Mouse (Mus musculus): ENCODE measurements around the gene Cul9. TPM values are rescaled to one million over a fixed set of nuclear protein-coding genes. Genes with fewer than 3 reads are reported as not detected.
"Not testable (repeated sequence)": the region's sequence is repeated elsewhere in the genome, so short reads cannot be mapped to it uniquely, and the experiment has no call there.

The Cul9 gene
- total RNA-seq, 2 experiments from 2014 or later = 2.5 to 19.6 TPM

DNA sequence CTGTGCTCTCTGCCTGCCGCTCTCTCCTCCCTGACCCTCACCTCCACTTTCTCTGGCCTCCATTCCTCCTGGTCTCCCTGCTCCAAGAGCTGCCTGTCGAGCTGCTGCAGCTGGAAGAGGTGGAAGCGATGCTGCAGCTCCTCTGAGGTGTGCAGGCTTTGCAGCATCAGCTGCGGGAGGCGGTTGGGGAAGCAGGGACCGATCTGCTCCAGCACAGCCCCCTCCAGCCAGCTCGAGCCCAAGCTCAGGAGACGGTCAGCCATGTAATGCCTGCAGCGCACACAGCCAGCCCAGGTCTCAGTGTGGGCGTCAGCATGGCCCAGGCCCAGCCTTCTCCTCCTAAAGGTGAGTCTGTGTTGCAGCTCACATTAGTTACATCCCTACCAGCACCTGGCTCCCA is 26.2 kb downstream of the Cul9 start:
- no peak for ATAC-seq (replicated peaks; ENCODE audit: low FRiP score, low TSS enrichment, poor library complexity, severe bottlenecking)

DNA sequence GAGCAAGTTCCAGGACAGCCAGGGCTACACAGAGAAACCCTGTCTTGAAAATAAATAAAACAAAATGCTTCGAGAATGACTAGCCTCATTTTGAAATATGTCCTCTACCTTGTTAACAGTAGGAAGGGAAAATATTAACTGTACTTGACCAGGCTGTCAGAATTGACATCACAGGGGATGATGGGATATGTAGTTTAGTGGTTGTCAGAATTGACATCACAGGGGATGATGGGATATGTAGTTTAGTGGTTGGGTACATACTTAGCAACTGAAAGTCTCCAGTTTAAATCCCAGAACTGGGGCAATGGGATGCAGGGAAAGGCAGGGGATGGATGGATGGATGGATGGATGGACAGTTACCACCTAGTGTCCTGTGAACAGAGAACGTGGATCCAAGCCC is 32.9 kb downstream of the Cul9 start:
- ATAC-seq (replicated peaks; ENCODE audit: low FRiP score, low TSS enrichment, poor library complexity, severe bottlenecking) = no peak

DNA sequence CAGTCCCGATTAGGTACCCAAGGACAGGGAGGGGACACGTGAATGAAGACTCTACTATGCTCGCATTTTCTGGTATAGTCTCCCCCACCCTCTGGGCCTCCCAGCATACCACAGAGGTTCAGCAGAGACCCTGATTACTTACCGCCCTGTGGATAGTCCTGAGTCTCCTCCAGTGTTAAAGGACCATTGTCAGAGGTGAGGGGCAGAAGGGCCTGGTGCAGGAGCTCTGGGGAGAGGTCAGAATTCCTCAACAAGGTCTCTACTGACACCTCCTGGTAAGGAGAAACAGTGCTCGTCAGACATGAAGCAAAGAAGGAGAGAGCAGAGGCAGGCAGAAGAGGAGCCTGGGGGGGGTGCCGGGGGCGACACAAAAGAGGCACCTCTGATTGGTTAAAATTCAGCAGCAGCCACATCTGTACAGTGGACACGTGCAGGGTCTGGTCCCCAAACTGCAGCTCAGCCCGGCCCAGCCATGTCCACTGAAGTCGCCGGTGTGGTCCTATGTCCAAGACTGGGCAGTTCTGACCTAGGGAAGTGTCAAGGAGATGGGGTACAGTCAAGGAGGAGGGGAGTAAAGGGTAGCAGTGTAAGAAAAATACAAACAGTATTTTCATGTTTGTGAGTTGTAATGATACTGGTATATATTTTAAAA is 35.0 kb downstream of the Cul9 start:
- ATAC-seq (replicated peaks; ENCODE audit: low FRiP score, low TSS enrichment, poor library complexity, severe bottlenecking) = no peak

DNA sequence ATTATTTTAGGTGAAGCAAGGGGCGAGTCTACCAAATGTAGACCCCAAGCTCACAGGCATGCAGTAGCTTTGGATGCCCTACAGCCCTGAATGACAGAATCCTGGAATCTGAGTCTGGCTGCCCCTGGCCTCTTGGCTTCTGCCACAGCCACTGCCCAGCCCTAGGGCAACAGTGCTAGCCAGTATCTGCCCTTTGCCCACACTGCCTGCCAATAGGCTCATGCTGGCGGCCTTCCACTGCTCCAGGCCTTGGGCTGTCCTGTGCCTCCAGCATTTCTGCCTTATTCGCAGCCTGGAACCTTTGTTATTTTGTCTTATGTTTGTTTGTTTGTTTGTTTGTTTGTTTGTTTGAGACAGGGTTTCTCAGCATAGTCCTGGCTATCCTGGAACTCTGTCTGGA is 40.6 kb downstream of the Cul9 start:
- no peak for ATAC-seq (replicated peaks; ENCODE audit: low FRiP score, low TSS enrichment, poor library complexity, severe bottlenecking)

DNA sequence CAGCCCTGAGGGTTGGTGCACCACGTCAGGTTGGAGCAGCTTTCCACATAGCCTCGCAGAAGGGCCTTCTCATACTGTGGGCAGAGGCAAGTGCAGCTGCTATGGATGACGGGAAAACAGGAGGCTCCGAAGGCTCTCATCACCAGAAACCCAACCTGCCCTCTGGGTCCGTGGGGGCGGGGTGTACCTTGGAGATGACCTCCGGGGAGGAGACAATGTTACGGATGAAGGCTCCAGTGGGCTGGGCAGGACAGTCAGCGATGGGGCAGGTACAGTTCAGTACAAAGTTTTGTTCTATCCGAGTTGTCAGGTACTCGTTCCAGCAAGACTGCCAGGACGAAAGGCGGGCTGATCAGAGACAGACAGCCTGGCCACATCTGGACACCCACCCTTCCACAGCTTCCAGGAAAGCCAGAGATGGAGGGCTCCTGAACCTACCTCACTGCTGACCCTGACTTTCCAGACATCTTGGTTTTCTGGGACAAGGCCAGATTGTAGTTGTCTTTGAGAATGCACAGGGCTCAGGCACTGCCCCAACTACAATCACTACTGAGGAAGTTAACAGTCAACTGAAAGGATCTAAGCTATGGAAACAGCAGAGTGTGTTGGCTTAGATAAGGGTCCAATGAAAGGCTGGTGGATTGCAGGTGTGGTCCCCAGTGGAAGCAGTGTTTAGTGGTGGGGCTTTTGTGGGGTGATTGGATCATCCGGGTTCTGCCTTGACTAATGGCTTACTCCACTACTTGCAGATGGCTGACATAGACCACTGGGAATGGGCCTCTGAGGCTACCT is 42.1 kb downstream of the Cul9 start:
- ATAC-seq (replicated peaks; ENCODE audit: low FRiP score, low TSS enrichment, poor library complexity, severe bottlenecking) = peak; percentile 27; the same call in 1 of the 2 replicates

DNA sequence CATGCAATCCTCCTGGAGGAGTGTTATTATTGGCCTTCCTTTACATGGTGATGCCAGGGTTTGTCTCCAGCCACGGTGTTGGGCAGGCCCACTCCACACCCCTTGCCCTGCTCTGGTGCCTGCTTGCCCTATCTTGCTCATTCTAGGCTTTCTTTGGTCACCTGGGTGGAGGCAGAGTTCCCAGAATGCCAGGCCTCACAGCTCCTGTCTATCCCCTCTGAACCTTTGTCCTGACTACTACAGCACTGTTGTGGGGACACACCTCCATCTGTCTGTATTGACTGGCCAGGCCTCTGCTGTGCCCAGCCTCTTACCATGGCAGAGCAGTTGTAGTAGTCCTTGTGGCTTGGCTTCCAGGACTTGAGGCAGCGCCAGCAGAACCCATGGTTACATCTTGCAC is 43.4 kb downstream of the Cul9 start:
- ATAC-seq (replicated peaks; ENCODE audit: low FRiP score, low TSS enrichment, poor library complexity, severe bottlenecking) = no peak

DNA sequence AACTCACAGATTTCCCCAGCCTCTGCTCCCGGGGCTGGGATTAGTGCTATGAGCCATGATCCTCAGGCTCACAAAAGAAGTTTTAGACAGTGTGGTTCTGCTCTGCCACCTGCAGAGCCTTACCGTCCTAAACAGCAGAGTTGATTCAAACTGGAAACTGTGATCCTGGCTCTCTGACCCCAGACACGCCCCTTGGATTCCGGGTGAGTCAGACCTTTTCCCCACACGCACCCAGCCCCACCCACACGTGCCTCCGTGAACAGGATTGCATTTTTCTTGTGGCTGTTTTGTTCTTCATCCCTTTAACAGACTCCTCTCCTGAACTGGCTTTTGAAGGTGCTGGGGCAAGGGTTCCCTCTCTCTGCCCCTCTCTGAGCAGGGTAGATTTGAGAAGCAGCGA is 48.2 kb downstream of the Cul9 start:
- ATAC-seq (replicated peaks; ENCODE audit: low FRiP score, low TSS enrichment, poor library complexity, severe bottlenecking) = no peak

DNA sequence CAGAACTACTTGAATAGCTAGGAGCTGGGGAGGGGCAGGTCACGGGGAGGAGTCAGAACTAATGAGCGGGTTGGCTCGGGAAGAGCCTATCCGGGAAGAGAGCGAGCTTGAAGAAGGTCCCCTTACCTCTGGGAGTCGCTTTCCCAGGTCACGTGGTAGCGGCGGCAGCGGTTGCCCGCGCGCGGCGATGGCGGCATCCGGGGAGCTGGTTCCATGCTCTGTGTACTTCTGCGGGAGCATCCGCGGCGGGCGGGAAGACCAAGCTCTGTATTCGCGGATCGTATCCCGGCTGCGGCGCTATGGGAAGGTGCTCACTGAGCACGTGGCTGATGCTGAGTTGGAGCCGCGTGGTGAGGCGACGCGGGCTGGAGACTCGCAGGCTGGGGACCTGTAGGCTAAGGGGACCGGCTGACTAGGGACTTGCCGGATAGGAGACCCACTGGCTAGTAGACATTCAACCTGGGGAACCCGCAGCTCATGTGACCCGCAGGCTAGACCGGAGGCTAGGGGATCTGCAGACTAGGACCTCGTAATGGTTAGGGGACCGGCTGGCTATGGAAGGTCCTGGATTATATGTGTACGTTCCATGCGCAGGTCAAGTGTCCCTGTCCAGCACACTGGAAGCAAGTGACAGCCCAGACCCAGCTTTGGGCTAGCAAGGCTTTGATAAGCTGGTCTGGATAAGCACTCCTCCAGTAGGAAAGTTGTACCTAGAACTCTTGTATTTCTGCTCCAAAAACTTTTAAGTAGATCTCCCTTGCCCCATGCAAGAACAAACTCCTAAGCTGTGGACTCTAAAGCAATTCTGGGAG is 49.4 kb downstream of the Cul9 start, which contains the start of gene Dnph1:
Dnph1 (plus strand) TSS at position 89 of the 812 bp plus-strand sequence.
- ATAC-seq (replicated peaks; ENCODE audit: low FRiP score, low TSS enrichment, poor library complexity, severe bottlenecking) = peak; percentile 99

DNA sequence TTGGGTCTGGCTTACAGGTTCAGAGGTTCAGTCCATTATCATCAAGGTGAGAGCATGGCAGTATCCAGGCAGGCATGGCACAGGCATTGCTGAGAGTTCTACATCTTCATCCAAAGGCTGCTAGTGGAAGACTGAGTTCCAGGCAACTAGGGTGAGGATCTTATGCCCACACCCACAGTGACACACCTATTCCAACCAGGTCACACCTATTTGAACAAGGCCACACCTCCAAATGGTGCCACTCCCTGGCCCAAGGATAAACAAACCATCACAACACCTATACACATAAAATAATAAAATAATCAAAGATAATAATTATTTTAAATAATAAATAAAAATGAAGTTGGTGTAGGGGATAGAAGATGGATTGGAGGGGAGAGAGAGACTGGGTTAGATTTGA is 50.1 kb downstream of the Cul9 start:
- ATAC-seq (replicated peaks; ENCODE audit: low FRiP score, low TSS enrichment, poor library complexity, severe bottlenecking) = not testable (repeated sequence)

DNA sequence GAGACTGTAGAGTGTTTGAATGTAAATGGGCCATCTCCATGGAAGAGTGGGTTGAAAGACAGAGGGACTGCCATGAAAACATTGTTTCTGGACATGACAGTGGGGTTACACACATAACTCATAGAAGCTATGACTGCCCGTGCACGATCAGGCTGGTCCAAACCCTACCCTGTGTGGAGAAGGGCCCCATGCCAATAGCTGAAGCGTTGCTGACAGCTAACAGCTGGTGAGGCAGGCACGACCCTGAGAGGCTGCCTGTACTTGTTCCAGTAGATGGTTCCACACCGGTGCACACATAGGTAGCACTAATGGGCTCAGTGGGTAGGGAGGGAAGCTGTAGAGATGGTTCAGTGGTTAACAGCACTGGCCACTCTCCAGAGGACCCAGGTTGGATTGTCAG is 50.7 kb downstream of the Cul9 start:
- no peak for ATAC-seq (replicated peaks; ENCODE audit: low FRiP score, low TSS enrichment, poor library complexity, severe bottlenecking)

DNA sequence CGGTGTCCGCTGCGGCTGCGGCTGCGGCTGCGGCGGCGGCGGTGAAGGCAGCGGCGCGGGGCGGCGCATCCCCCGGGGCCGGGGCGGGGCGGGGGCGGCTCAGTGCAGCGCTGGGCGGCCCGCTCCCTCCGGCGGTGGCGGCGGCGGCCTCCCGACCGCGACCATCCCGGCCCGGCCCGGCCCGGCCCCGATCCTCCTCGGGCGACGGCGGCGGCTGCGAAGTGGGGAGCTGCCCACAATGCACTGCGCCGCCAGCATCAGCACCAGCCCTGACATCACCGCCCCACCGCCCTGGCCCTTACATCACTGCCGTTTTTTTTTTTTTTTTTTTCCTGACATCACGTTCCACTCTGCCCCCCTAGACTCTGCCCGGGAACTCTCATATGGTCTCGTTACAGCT is 58.8 kb downstream of the Cul9 start, which contains the start of gene Ttbk1:
Ttbk1 (minus strand) TSS at position 245 of the 400 bp plus-strand sequence.
- no peak for ATAC-seq (replicated peaks; ENCODE audit: low FRiP score, low TSS enrichment, poor library complexity, severe bottlenecking)

DNA sequence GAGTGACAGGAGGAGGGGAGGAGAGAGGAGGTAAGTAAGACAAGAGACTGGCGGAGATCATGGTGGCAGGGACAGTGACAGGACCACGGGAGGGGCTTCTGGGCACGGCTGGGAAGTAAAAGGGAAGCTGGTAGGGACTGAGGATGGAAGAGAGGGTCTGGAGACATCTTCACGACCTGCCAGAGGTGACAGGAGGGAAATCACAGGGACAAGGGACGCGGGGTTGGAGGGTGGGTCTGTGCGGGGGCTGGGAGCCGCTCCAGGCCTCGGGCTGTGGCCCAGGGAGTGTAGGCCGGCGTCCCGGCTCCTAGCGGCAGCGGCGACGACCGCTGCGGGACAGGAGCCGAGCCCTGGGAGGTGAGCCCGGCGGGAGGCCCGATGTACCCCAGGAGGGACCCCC is 59.2 kb downstream of the Cul9 start:
- no peak for ATAC-seq (replicated peaks; ENCODE audit: low FRiP score, low TSS enrichment, poor library complexity, severe bottlenecking)

DNA sequence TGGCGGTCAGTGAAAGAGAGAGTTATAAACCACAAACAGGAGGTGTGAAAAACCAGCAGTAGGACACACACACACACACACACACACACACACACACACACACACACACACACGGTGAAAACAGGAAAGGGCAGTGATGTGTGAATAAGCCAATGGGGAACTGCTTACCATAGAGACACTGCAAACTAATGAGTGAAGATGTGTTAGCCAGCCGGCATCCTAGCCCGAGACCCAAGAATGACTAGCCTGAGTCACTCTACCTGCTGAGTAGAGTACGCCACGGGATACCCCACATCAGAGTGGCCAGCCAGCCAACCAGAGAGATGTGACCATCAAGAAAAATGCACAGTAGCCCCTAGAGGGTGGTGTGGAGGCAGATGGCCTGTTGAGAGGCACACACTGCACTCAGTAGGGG is 61.7 kb downstream of the Cul9 start:
- ATAC-seq (replicated peaks; ENCODE audit: low FRiP score, low TSS enrichment, poor library complexity, severe bottlenecking) = no peak

DNA sequence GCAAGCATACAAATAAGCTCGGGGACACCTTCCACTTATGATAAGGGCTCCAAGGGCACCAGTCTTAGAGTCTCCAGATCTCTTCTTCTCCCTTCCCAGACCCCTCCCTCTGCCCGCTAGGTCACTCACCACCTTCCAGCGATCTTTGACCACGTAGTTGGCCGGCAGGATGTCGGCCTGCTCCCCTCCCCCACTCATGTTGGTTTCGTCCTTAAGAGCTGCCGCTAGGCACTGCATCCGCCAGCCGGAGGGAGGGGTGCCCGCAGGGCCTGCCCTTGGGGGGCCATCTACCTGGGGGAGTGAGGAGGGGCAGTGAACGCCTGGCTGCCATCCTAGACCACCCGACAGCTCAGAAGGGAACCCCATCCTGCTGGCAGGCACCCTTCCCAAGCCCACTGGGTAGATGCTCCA is 62.2 kb downstream of the Cul9 start:
- ATAC-seq (replicated peaks; ENCODE audit: low FRiP score, low TSS enrichment, poor library complexity, severe bottlenecking) = no peak

DNA sequence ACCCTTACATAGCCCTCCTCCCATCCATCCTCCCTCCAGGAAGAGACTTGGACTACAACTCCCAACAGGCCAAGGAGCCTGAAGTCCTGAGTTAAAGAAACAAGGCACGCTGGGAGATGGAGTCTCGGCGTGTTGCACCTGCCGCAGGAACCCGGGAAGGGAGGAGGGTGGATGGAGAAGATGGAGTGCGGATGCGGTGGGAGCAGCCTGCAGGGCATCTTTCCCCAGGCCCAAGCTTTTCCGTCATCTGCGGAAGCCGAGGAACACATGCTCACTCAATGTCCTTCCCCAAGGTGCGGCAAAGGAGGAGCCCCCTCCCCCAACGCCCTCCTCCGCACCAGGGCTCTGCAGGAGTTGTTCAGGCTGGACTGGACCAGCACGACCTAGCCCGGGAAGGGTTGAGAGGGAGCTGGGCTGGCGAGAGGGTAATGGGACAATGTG is 62.6 kb downstream of the Cul9 start:
- ATAC-seq (replicated peaks; ENCODE audit: low FRiP score, low TSS enrichment, poor library complexity, severe bottlenecking) = no peak

DNA sequence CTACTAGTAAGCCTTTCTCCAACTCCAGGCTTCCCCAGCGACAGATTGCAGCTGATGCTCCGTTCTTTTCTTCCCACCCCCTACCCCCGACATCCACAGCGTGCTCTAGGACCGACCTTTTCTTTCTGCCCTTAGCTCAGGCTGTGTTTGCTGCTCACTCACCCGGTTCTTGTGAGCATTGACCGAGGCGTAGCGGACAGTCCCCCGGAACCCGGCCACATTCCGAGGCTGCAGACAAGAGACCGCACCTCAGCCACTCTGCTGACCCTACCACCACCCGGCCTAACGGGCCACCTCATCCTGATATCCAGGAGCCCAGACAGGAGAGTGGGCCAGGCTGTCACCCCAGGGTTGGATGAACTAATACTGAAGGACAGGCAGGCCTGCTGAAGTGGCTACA is 68.9 kb downstream of the Cul9 start:
- ATAC-seq (replicated peaks; ENCODE audit: low FRiP score, low TSS enrichment, poor library complexity, severe bottlenecking) = no peak

DNA sequence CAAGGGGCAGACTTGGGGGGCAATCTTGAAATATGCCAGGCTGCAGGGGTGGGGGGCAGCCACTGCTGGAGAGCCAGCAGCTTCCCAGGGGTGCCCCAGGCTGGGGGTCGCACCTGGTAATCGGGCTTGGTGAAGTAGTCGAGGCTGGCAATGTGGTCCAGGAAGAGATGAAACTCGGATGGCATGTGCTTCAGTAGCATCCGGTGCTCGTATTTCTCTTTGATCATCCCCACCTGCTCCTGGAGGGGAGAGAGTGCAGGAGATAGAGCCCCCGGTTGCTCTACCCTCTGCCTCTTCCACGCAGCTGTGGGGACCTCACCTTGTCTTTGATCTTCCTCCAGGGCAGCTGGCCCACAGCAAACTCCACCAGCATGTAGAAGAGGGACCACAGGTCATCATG is 69.6 kb downstream of the Cul9 start:
- no peak for ATAC-seq (replicated peaks; ENCODE audit: low FRiP score, low TSS enrichment, poor library complexity, severe bottlenecking)

DNA sequence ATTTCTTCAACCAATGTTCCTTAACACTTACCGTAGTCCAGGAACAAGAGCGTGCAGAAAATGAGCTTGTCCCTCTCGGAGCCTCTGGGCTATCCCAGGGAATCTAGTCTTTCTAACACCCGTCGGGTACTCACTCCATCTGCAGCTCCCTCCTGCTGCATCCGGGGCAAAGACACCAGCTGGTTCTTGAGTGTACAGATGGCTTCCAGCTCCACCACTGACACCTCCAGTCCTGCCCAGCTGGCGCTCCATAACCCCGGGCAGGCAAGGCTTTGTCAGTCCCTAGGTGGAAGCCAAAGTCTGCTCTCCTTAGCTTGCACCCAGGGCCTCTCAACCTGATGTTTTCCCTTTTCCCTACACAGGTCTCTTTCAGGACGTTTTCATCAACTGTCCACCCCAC is 78.4 kb downstream of the Cul9 start:
- ATAC-seq (replicated peaks; ENCODE audit: low FRiP score, low TSS enrichment, poor library complexity, severe bottlenecking) = no peak

DNA sequence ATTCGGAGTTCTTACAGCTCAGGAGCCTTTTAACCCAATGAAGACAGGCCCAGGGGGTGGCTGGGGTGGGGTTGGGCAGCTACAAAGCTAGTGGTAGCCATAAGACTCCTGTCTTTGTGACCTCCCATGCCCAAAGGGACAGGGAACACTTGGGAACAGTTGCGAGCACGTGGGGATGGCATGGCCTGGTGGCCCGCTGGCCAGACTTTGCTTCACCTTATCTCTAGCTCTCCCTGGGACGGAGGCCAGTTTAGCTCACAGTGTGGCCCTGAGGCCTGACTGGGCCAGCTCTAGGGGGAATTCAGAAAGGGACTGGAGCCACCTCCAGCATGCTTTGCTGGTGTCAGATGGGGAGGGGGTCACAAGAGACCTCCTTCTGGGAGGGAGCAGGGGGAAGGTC is 84.0 kb downstream of the Cul9 start:
- no peak for ATAC-seq (replicated peaks; ENCODE audit: low FRiP score, low TSS enrichment, poor library complexity, severe bottlenecking)

DNA sequence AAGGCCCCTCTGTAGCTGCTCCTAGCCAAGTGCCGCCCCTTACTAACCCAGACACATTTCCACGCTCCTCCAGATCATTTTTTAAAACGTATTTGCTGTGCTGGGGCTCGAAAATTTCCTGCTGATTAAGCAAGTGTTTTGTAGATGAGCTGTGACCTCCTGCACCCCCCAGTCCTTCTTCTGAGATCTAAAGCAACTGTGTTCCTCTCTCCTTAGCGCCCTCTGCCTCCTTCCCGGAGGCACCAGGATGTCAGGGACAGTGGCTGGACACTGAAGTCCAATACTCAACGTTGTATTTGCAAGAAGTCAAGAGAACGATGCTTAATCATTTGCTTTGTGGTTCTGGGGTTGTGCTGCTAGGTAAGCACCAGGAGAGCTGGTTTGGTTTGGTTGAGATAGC is 84.8 kb downstream of the Cul9 start:
- no peak for ATAC-seq (replicated peaks; ENCODE audit: low FRiP score, low TSS enrichment, poor library complexity, severe bottlenecking)
